Mouse (Mus musculus) heart, postnatal 25 days (tissue): ENCODE measurements around the gene Vmn1r56. TPM values are rescaled to one million over a fixed set of nuclear protein-coding genes. Genes with fewer than 3 reads are reported as not detected.
"Not testable (repeated sequence)": the region's sequence is repeated elsewhere in the genome, so short reads cannot be mapped to it uniquely, and the experiment has no call there.

Source experiments
- DNase-seq: peaks from one replicate; pipeline ENCODE4 v3.0.0; 2022; ENCODE audit warnings: low spot score
- intact Hi-C: fragments of 180-260 bp; cut with DNase I; formaldehyde crosslinking; loops from one replicate; pipeline ENCODE4 v1.15.1; 2025
- total RNA-seq, 2 experiments: library from RNA; stranded (reverse); gene quantifications; 2 replicates each; pipeline ENCODE4 v1.2.3; 2021

Vmn1r56 gene
- total RNA-seq: not detected

- intact Hi-C loops, DNase-seq: not testable (repeated sequence)
Observed at GRCm38 (mm10) chr7:5196647-5197046, at the start of gene Vmn1r56. Gene Vmn1r56 (minus strand): TSS chr7:5196747.

DNA sequence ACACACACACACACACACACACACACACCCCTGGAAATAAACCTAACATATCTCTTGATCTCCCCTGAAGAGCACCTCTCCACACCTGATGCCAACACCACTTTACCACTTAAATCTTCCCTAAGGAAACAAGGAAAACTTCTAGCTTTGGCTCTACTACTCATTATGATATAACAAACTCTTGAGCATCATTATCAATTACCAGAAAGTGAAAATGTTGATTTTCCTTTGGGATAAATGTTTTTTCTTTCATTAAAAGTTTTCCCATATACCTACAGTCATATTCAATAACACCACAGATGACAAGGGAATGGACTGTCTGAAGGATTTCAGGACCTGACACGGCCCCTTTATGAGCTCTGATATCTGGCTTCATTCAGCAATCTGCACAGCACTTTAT is 21.6 kb upstream of the Vmn1r56 start, which contains the start of gene Vmn1r57:
Gene Vmn1r57 (plus strand): TSS at position 301 of the 400 bp plus-strand sequence.
- not testable (repeated sequence) for DNase-seq
- intact Hi-C loops: loop anchor here (10.0 kb wide), 1 partner anchor 237 kb away; the partner anchor contains the start of gene Vmn1r59

DNA sequence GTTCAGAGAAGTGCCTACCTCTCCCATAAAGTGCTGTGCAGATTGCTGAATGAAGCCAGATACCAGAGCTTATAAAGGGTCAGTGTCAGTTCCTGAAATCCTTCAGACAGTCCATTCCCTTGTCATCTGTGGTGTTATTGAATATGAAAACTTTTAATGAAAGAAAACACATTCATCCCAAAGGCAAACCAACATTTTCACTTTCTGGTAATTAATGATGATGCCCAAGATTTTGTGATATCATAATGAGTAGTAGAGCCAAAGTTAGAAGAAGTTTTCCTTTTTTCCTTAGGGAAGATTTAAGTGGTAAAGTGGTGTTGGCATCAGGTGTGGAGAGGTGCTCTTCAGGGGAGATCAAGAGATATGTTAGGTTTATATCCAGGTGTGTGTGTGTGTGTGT is 47.0 kb downstream of the Vmn1r56 start, which contains the start of gene Vmn1r55:
Gene Vmn1r55 (minus strand): TSS at position 101 of the 400 bp plus-strand sequence.
- DNase-seq, intact Hi-C loops: not testable (repeated sequence)

Other genes with a start within 250 kb of the Vmn1r56 start
- 10 to 100 TPM; 22.4 to 28.7 TPM for gene Sbk2, start 232.3 kb downstream of the Vmn1r56 start, total RNA-seq
- gene Sbk3, start 225.6 kb downstream of the Vmn1r56 start, total RNA-seq: 10 to 100 TPM; 46.1 to 48.7 TPM
- gene Zfp579, start 200.6 kb downstream of the Vmn1r56 start, total RNA-seq: 10 to 100 TPM; 14.9 to 18.0 TPM
- 1 to 10 TPM; 8.7 to 9.0 TPM for gene Zfp524, start 182.3 kb downstream of the Vmn1r56 start, total RNA-seq
- 10 to 100 TPM; 13.6 to 24.2 TPM for gene Fiz1, start 182.1 kb downstream of the Vmn1r56 start, total RNA-seq
- gene Gm44973, start 181.3 kb downstream of the Vmn1r56 start, total RNA-seq: not detected
- 10 to 100 TPM; 12.8 to 15.4 TPM for gene Zfp865, start 176.4 kb downstream of the Vmn1r56 start, total RNA-seq
- under 1 TPM; 0.28 to 0.31 TPM for gene Ccdc106, start 176.2 kb downstream of the Vmn1r56 start, total RNA-seq
- gene 4632433K11Rik, start 162.6 kb downstream of the Vmn1r56 start, total RNA-seq: not detected
- 1 to 10 TPM; 5.3 to 6.1 TPM for gene Zfp784, start 158.3 kb downstream of the Vmn1r56 start, total RNA-seq
- 1 to 10 TPM; 5.6 to 5.8 TPM for gene Zfp580, start 145.2 kb downstream of the Vmn1r56 start, total RNA-seq
- 10 to 100 TPM; 66.9 to 71.1 TPM for gene U2af2, start 134.6 kb downstream of the Vmn1r56 start, total RNA-seq
- gene Epn1, start 116.5 kb downstream of the Vmn1r56 start, total RNA-seq: 100 to 1,000 TPM; 178 to 187 TPM
- gene Rfpl4, start 79.8 kb downstream of the Vmn1r56 start, total RNA-seq: not detected
- 1 to 10 TPM; 5.8 to 6.2 TPM for gene Rasl2-9, start 70.8 kb downstream of the Vmn1r56 start, total RNA-seq
- gene Vmn1r55, start 47.1 kb downstream of the Vmn1r56 start, total RNA-seq: not detected
- gene Vmn1r57, start 21.7 kb upstream of the Vmn1r56 start, total RNA-seq: not detected
- not detected for gene Gm5065, start 153.8 kb upstream of the Vmn1r56 start, total RNA-seq
- not detected for gene Nlrp2, start 154.3 kb upstream of the Vmn1r56 start, total RNA-seq
- gene Vmn1r58, start 216.6 kb upstream of the Vmn1r56 start, total RNA-seq: not detected